Mouse (Mus musculus) MEL (cell line): ENCODE data around the gene 2310022A10Rik. TPM values are rescaled to one million over a fixed set of nuclear protein-coding genes. Genes with fewer than 3 reads are reported as not detected.

ENCODE experiments used
- DNase-seq: peaks from one replicate; pipeline ENCODE4 v3.0.0; 2011; ENCODE audit warnings: low read depth, low spot score
- H3K27ac ChIP-seq: 2 replicates; pipeline ENCODE4 v1.5.1; 2012; ENCODE audit warnings: low read depth, mild to moderate bottlenecking, control low read depth, low read length, moderate library complexity; ENCODE audit not compliant: control insufficient read depth
- H3K27me3 ChIP-seq, 2 experiments: fragments of 150-350 bp in 1 of 2; sonication (generic) in 1 of 2; 2 replicates each; pipeline ENCODE4 v1.6.1; 2012; ENCODE audit warnings: low read length in 2 of 2, mild to moderate bottlenecking in 2 of 2, improper control_type of control experiment in 1 of 2, moderate library complexity in 1 of 2; ENCODE audit not compliant: insufficient read depth in 2 of 2, control insufficient read depth in 1 of 2
- H3K36me3 ChIP-seq, 2 experiments: 2 replicates each; pipeline ENCODE4 v1.6.1; 2012 to 2014; ENCODE audit warnings: low read length in 2 of 2, improper control_type of control experiment in 1 of 2, inconsistent platforms in 1 of 2, mild to moderate bottlenecking in 1 of 2; ENCODE audit not compliant: insufficient read depth in 2 of 2, control insufficient read depth in 1 of 2
- H3K4me1 ChIP-seq, 2 experiments: fragments of 150-350 bp in 1 of 2; sonication (generic) in 1 of 2; 2 replicates each; pipeline ENCODE4 v1.6.1; 2012; ENCODE audit warnings: low read length in 2 of 2, improper control_type of control experiment in 1 of 2, mild to moderate bottlenecking in 1 of 2; ENCODE audit not compliant: insufficient read depth in 2 of 2, control insufficient read depth in 1 of 2
- H3K4me3 ChIP-seq, 2 experiments: fragments of 150-350 bp in 1 of 2; sonication (generic) in 1 of 2; 2 replicates each; pipeline ENCODE4 v1.5.1; 2012; ENCODE audit warnings: low read depth in 2 of 2, low read length in 2 of 2, mild to moderate bottlenecking in 2 of 2, moderate library complexity in 2 of 2, control low read depth in 1 of 2, improper control_type of control experiment in 1 of 2; ENCODE audit not compliant: control insufficient read depth in 1 of 2, insufficient read depth in 1 of 2
- H3K79me2 ChIP-seq: 2 replicates; pipeline ENCODE4 v1.6.1; 2012; ENCODE audit warnings: mild to moderate bottlenecking, low read length, moderate library complexity; ENCODE audit not compliant: control insufficient read depth, poor library complexity, insufficient read depth
- H3K9ac ChIP-seq: 2 replicates; pipeline ENCODE4 v1.6.1; 2012; ENCODE audit warnings: low read depth, mild to moderate bottlenecking, control low read depth, low read length, moderate library complexity; ENCODE audit not compliant: control insufficient read depth, poor library complexity, severe bottlenecking
- H3K9me3 ChIP-seq: fragments of 150-350 bp; sonication (generic); replicated peaks from 2 replicates; pipeline ENCODE4 v1.6.1; 2012; ENCODE audit warnings: mild to moderate bottlenecking, low read length, improper control_type of control experiment, moderate library complexity; ENCODE audit not compliant: insufficient read depth
- CTCF ChIP-seq, 3 experiments: IDR thresholded peaks in 2 of 3; conservative IDR thresholded peaks in 1 of 3; 2 replicates each; pipeline ENCODE4 v1.5.1; 2011 to 2012; ENCODE audit warnings: low read length in 3 of 3, low read depth in 2 of 3, mild to moderate bottlenecking in 2 of 3, improper control_type of control experiment in 1 of 3, inconsistent platforms in 1 of 3, mixed read lengths in 1 of 3, moderate library complexity in 1 of 3; ENCODE audit not compliant: control insufficient read depth in 1 of 3, insufficient read depth in 1 of 3, poor library complexity in 1 of 3, severe bottlenecking in 1 of 3
- EP300 ChIP-seq, 2 experiments: IDR thresholded peaks; 2 replicates each; pipeline ENCODE4 v1.6.1; 2011; ENCODE audit warnings: improper control_type of control experiment in 2 of 2, low read length in 2 of 2, low read depth in 1 of 2, mild to moderate bottlenecking in 1 of 2
- GATA1 ChIP-seq: IDR thresholded peaks from 2 replicates; pipeline ENCODE4 v1.6.1; 2011; ENCODE audit warnings: low read depth, low read length, improper control_type of control experiment
- MAZ ChIP-seq: IDR thresholded peaks from 2 replicates; pipeline ENCODE4 v1.6.1; 2012; ENCODE audit warnings: low read depth, mild to moderate bottlenecking, inconsistent platforms, low read length, improper control_type of control experiment
- MEF2A ChIP-seq: IDR thresholded peaks from 2 replicates; pipeline ENCODE4 v1.6.1; 2014; ENCODE audit warnings: low read depth, mild to moderate bottlenecking, inconsistent platforms, low read length, improper control_type of control experiment; ENCODE audit not compliant: poor library complexity, insufficient replicate concordance, severe bottlenecking; ENCODE audit errors: extremely low read depth
- SIN3A ChIP-seq: IDR thresholded peaks from 2 replicates; pipeline ENCODE4 v1.6.1; 2012; ENCODE audit warnings: low read length, improper control_type of control experiment, inconsistent platforms
- SMC3 ChIP-seq: IDR thresholded peaks from 2 replicates; pipeline ENCODE4 v1.6.1; 2011; ENCODE audit warnings: low read depth, low read length, improper control_type of control experiment
- TAL1 ChIP-seq: IDR thresholded peaks from 2 replicates; pipeline ENCODE4 v1.6.1; 2012; ENCODE audit warnings: mild to moderate bottlenecking, inconsistent platforms, low read length, moderate library complexity, mixed read lengths
- USF1 ChIP-seq: IDR thresholded peaks from 2 replicates; pipeline ENCODE4 v1.6.1; 2014; ENCODE audit warnings: low read depth, mild to moderate bottlenecking, inconsistent platforms, low read length, improper control_type of control experiment, moderate library complexity
- polyA plus RNA-seq, 2 experiments: library from polyadenylated mRNA; stranded (reverse) in 1 of 2; unstranded in 1 of 2; fragments of >175 nt in 1 of 2; fragments of >200 nt in 1 of 2; gene quantifications; 2 replicates each; pipeline versions ENCODE4 v1.2.1 to v1.2.4; 2012; ENCODE audit warnings: low replicate concordance in 2 of 2, low read depth in 1 of 2; ENCODE audit not compliant: insufficient read length in 2 of 2, insufficient read depth in 1 of 2, missing spikeins in 1 of 2
- total RNA-seq: library from RNA; depleted of rRNA; stranded (reverse); fragments of 300-350 nt; gene quantifications from 2 replicates; pipeline ENCODE4 v1.2.3, GENCODE M21; 2012

2310022A10Rik gene
- total and polyA plus RNA-seq, 3 experiments, result 6.6 to 33.2 TPM; not detected in 1

- Histone ChIP-seq H3K4me3 (no peak overlapping the region), H3K9ac (no peak overlapping the region), H3K27ac (no peak overlapping the region), H3K36me3 (0 out of 4 replicates have a peak, but pooled peaks cover 0 to 1% of the 10 kb centered on the region in 2 experiments), H3K79me2 (no peaks in the 10 kb centered on the region), H3K27me3 (no peaks in the 10 kb centered on the region), H3K9me3 (no peaks in the 10 kb centered on the region), H3K4me1 (peaks cover 0 to 14% of the 10 kb centered on the region in 2 experiments; a peak in 3 of 4 replicates)
- 0 out of 2 replicates have a peak, but pooled peaks have one; percentile 25 for TF ChIP-seq SIN3A
- TF ChIP-seq SMC3, result no peak
- TF ChIP-seq EP300 (IDR thresholded peaks at IDR 0.05; ENCODE audit: low read depth in 1 of 2, low read length in 2 of 2), result peak in 1 of 2 experiments; percentile 50; a peak in 2 of 4 replicates
- TF ChIP-seq GATA1, result peak; percentile 52; the same call in 1 of the 2 replicates
- TF ChIP-seq MEF2A, result no peak
- TF ChIP-seq TAL1, result peak; percentile 47
- DNase-seq, result peak; percentile 65
Observed at GRCm38 (mm10) chr7:27535386-27535785, 17.6 kb upstream of the 2310022A10Rik start.

- H3K4me3 ChIP-seq, result no peak overlapping the region
- H3K27ac ChIP-seq, result no peak overlapping the region
- H3K36me3 ChIP-seq, result peaks cover 0 to 6% of the 10 kb centered on the region in 2 experiments; a peak in 2 of 4 replicates
- no peak for TF ChIP-seq SMC3
- no peak for TF ChIP-seq MAZ
- TF ChIP-seq EP300 (IDR thresholded peaks at IDR 0.05; ENCODE audit: low read depth in 1 of 2, low read length in 2 of 2), result no peak
- TF ChIP-seq USF1, result no peak
- H3K9me3 ChIP-seq, result no peaks in the 10 kb centered on the region
- no peaks in the 10 kb centered on the region for H3K79me2 ChIP-seq
- no peak for DNase-seq
- H3K4me1 ChIP-seq, result peaks cover 0 to 26% of the 10 kb centered on the region in 2 experiments; a peak in 3 of 4 replicates
- no peak overlapping the region for H3K9ac ChIP-seq
- no peaks in the 10 kb centered on the region for H3K27me3 ChIP-seq
Observed at GRCm38 (mm10) chr7:27536618-27537017, 16.4 kb upstream of the 2310022A10Rik start.

GRCm38 (mm10) chr7:27537998-27538397, 15.0 kb upstream of the 2310022A10Rik start:
- H3K79me2 ChIP-seq, result no peaks in the 10 kb centered on the region; the same call in 1 of the 2 replicates
- H3K27me3 ChIP-seq, result no peaks in the 10 kb centered on the region
- H3K9me3 ChIP-seq, result no peaks in the 10 kb centered on the region
- H3K4me3 ChIP-seq, result no peak overlapping the region
- no peak for TF ChIP-seq CTCF (IDR thresholded peaks at IDR 0.05 in 2 of 3, conservative IDR thresholded peaks at IDR 0.05 in 1 of 3; ENCODE audit: control insufficient read depth in 1 of 3, insufficient read depth in 1 of 3, low read depth in 2 of 3, low read length in 3 of 3, poor library complexity in 1 of 3, severe bottlenecking in 1 of 3)
- no peak overlapping the region for H3K9ac ChIP-seq
- H3K36me3 ChIP-seq, result peaks cover 0 to 6% of the 10 kb centered on the region in 2 experiments; a peak in 2 of 4 replicates
- no peak for DNase-seq
- H3K4me1 ChIP-seq, result peaks cover 2 to 34% of the 10 kb centered on the region in 2 experiments
- no peak overlapping the region for H3K27ac ChIP-seq
